Mouse (Mus musculus) gastrocnemius, postnatal 25 days (tissue): ENCODE results near the gene Nek9. TPM values are rescaled to one million over a fixed set of nuclear protein-coding genes. Genes with fewer than 3 reads are reported as not detected.

Experiments
- DNase-seq: peaks from one replicate; pipeline ENCODE4 v3.0.0; 2022
- total RNA-seq, 2 experiments: library from RNA; stranded (reverse); gene quantifications; 1 replicate in 1 of 2; 2 replicates in 1 of 2; pipeline ENCODE4 v1.2.3; 2021

Nek9 gene
- total RNA-seq, 2 experiments from 2014 or later = 76.8 to 83.5 TPM

GRCm38 (mm10) chr12:85263190-85263589 lies 76.0 kb downstream of the Nek9 start:
- no peak for DNase-seq

GRCm38 (mm10) chr12:85262489-85262888 lies 76.7 kb downstream of the Nek9 start:
- DNase-seq = no peak

DNA sequence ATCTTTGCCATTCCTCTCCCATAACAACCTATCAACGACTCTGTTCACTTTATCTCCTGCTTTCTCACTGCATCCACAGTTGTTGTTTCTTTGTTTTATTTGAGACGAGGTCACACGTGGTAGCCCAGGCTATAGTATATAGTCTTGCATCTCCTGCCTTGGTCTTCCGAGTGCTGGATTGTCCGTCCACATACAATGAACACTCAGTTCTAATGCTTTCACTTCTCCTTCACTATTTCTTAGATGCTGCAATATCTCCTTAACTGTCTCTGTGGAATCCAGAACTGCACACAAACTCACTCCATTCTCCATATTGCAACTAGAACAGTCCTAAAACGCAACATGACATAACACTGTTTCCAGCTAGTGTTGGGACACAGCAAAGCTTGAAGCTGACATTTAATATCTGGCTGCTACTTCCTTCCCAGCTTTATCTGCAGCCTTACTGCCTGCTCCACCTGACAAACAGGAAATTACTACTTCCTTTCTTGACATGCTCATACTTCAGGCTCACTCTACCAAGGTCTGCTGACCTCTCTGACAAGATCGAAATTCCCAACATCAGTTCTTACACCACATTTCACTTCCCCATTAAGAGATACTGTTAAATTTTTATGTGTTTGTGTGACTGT lies 82.0 kb downstream of the Nek9 start:
- no peak for DNase-seq

- no peak for DNase-seq
These were observed 82.9 kb downstream of the Nek9 start for GRCm38 (mm10) chr12:85256074-85256751.

- no peak for DNase-seq
These were observed 87.1 kb downstream of the Nek9 start for GRCm38 (mm10) chr12:85252083-85252482.

Other genes with a start within 250 kb of the Nek9 start
- gene Prox2, start 228.6 kb downstream of the Nek9 start, total RNA-seq = 1 to 10 TPM; 2.2 to 2.3 TPM
- gene Dlst, start 228.5 kb downstream of the Nek9 start, total RNA-seq = 100 to 1,000 TPM; 326 to 330 TPM
- 1 to 10 TPM in 1 of 2 experiments, under 1 TPM in 1; 0.95 to 1.1 TPM for gene Rps6kl1, start 188.1 kb downstream of the Nek9 start, total RNA-seq
- gene Pgf, start 161.6 kb downstream of the Nek9 start, total RNA-seq = 1 to 10 TPM; 1.3 to 1.8 TPM
- 10 to 100 TPM; 47.1 to 54.2 TPM for gene Eif2b2, start 119.9 kb downstream of the Nek9 start, total RNA-seq
- gene Mlh3, start 68.8 kb downstream of the Nek9 start, total RNA-seq = 1 to 10 TPM; 6.3 to 7.3 TPM
- 10 to 100 TPM; 41.4 to 47.9 TPM for gene Acyp1, start 50.9 kb downstream of the Nek9 start, total RNA-seq
- gene Zc2hc1c, start 50.8 kb downstream of the Nek9 start, total RNA-seq = 1 to 10 TPM; 1.1 to 1.2 TPM
- gene Tmed10, start 35.5 kb upstream of the Nek9 start, total RNA-seq = 100 to 1,000 TPM in 1 of 2 experiments, 10 to 100 TPM in 1; 97.1 to 117 TPM
- gene Fos, start 134.5 kb upstream of the Nek9 start, total RNA-seq = 10 to 100 TPM in 1 of 2 experiments, 1 to 10 TPM in 1; 5.1 to 11.6 TPM